Mouse (Mus musculus) heart, postnatal 0 days (tissue): ENCODE results near the gene Abcc4. TPM values are rescaled to one million over a fixed set of nuclear protein-coding genes. Genes with fewer than 3 reads are reported as not detected.

Experiments
- ATAC-seq: fragments of 200-750 bp; cut with Nextera tagmentation; 2 replicates; pipeline ENCODE4 v1.8.0; 2017; ENCODE audit warnings: low read depth, moderate number of reproducible peaks, moderate library complexity; ENCODE audit not compliant: insufficient read depth
- DNase-seq: peaks from one replicate; pipeline ENCODE4 v3.0.0-alpha.2; 2016; ENCODE audit warnings: low spot score
- H3K27ac ChIP-seq: fragments of 300-500 bp; sonication (generic); 2 replicates; pipeline ENCODE4 v1.5.1; 2014; ENCODE audit warnings: low read depth, mild to moderate bottlenecking
- H3K27me3 ChIP-seq: fragments of 300-500 bp; sonication (generic); 2 replicates; pipeline ENCODE4 v1.6.1; 2014; ENCODE audit warnings: low read length, mixed read lengths; ENCODE audit not compliant: control insufficient read depth, insufficient read depth
- H3K36me3 ChIP-seq: fragments of 300-500 bp; sonication (generic); replicated peaks from 2 replicates; pipeline ENCODE4 v1.6.1; 2014; ENCODE audit warnings: low read length, mixed read lengths; ENCODE audit not compliant: control insufficient read depth, insufficient read depth
- H3K4me1 ChIP-seq: fragments of 300-500 bp; sonication (generic); 2 replicates; pipeline ENCODE4 v1.6.1; 2014; ENCODE audit warnings: antibody characterized with exemption; ENCODE audit not compliant: control insufficient read depth, insufficient read depth
- H3K4me2 ChIP-seq: fragments of 300-500 bp; sonication (generic); 2 replicates; pipeline ENCODE4 v1.6.1; 2014; ENCODE audit warnings: low read depth, mild to moderate bottlenecking, low read length, moderate library complexity
- H3K4me3 ChIP-seq: fragments of 300-500 bp; sonication (generic); 2 replicates; pipeline ENCODE4 v1.5.1; 2014; ENCODE audit warnings: low read depth, low read length
- H3K9ac ChIP-seq: fragments of 300-500 bp; sonication (generic); replicated peaks from 2 replicates; pipeline ENCODE4 v1.6.1; 2014; ENCODE audit warnings: low read depth, low read length, mixed read lengths
- H3K9me3 ChIP-seq: fragments of 300-500 bp; sonication (generic); replicated peaks from 2 replicates; pipeline ENCODE4 v1.6.1; 2016; ENCODE audit warnings: low read length; ENCODE audit not compliant: control insufficient read depth
- CTCF ChIP-seq: IDR thresholded peaks from 2 replicates; pipeline ENCODE4 v1.5.1; 2016; ENCODE audit warnings: antibody characterized with exemption, control low read depth, low read depth
- EP300 ChIP-seq: IDR thresholded peaks from 2 replicates; pipeline ENCODE4 v1.6.1; 2016; ENCODE audit warnings: antibody characterized with exemption, low read depth
- WGBS: fragments of 180-500 bp; shearing (Covaris S2); extraction: QIAGEN DNeasy Blood & Tissue Kit; methylation state at CpG from one replicate; pipeline ENCODE4 v1.1.7; 2014; 5-methylcytosine and 5-hydroxymethylcytosine counted together
- polyA plus RNA-seq: library from polyadenylated mRNA; unstranded; fragments of >200 nt; fragmentation: Nextera tagmentation; extraction: Ambion mirVana; gene quantifications from 2 replicates; pipeline ENCODE4 v1.2.1, GENCODE M21; 2015
- total RNA-seq: library from RNA; depleted of rRNA; stranded (reverse); fragments of >200 nt; gene quantifications from 2 replicates; pipeline ENCODE4 v1.2.3, GENCODE M21; 2014; ENCODE audit warnings: low replicate concordance

Gene Abcc4
- total and polyA plus RNA-seq, 2 experiments from 2014 or later = 0.83 to 2.0 TPM

DNA sequence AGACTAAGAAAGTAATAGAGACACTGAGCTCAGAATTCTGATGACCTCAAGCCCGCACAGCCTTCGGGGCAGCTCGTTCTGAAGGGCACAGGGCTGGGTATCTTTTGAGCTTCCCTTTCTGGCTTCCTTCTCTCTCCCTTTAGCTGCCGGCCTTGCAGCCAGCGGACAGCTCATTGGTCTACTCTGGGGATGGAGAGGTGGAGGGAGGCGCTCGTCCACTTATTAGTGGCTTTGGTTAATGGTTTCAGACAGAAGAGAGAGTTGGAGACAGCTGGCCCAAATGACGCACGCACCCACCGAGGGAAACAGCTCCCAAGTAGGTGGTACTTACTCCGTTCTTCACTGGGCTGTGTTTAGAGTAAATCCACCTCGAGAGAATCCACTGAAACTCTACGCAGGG lies 214.7 kb downstream of the Abcc4 start:
- no peak for TF ChIP-seq CTCF
- no peak for TF ChIP-seq EP300
- H3K9me3 ChIP-seq = no peaks in the 10 kb centered on the region
- no peak for ATAC-seq
- H3K4me2 ChIP-seq = no peak overlapping the region
- H3K27me3 ChIP-seq = no peaks in the 10 kb centered on the region
- H3K9ac ChIP-seq = no peak overlapping the region
- no peak for DNase-seq
- WGBS = 42% methylated on average over 13 of the region's 13 CpGs
- no peak overlapping the region for H3K4me3 ChIP-seq
- no peaks in the 10 kb centered on the region for H3K4me1 ChIP-seq
- no peaks in the 10 kb centered on the region for H3K36me3 ChIP-seq
- H3K27ac ChIP-seq = no peak overlapping the region

DNA sequence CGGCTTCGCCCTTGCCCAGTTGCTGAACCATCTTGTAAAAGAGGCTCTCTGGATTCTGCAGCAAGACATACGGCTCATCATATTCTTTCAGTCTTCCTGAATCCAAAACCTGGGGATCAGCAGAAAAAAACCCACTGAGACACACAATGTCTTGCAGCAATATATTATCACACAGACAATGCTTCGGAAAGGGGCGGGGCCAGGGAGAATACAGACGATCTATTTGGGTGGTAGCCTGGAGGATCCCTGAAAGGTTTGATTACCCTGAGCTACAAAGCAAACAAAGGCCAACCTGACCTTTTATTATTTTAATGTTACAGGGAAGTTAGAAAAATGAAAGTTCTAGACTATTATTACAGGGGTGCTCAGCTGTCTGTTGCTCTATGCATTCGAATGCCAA lies 215.5 kb downstream of the Abcc4 start:
- WGBS = 80% methylated on average over 7 of the region's 7 CpGs
- Histone ChIP-seq H3K9ac (no peak overlapping the region), H3K4me3 (no peak overlapping the region), H3K4me1 (no peaks in the 10 kb centered on the region), H3K27ac (no peak overlapping the region), H3K36me3 (no peaks in the 10 kb centered on the region), H3K9me3 (no peaks in the 10 kb centered on the region), H3K27me3 (no peaks in the 10 kb centered on the region), H3K4me2 (no peak overlapping the region)
- DNase-seq (no peak), ATAC-seq (no peak)
- TF ChIP-seq EP300 (no peak), CTCF (no peak)

DNA sequence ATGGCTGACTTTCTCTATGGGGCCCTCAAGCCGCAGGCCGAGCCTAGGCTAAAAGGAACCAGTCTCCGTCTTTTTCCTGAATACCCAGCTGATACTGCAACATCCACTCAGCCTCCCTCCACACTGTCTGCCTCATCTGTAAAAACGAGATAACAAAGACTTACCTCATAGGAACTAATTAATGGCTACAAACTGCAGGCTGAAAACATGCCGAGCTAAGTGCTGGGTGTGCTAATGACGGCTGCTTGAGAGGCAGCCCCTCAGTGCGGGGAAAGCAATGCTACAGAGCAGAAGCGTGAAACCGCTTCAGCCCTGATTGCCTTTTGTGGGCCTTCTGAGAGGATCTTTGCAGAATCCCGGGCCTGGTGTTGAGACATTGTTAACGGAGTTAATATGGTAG lies 219.7 kb downstream of the Abcc4 start:
- ATAC-seq = no peak
- H3K27ac ChIP-seq = no peak overlapping the region
- H3K4me2 ChIP-seq = no peak overlapping the region
- 66% methylated on average over 11 of the region's 11 CpGs for WGBS
- no peak overlapping the region for H3K4me3 ChIP-seq
- TF ChIP-seq CTCF = no peak
- no peak for TF ChIP-seq EP300
- DNase-seq = no peak
- no peaks in the 10 kb centered on the region for H3K4me1 ChIP-seq
- no peaks in the 10 kb centered on the region for H3K27me3 ChIP-seq
- no peak overlapping the region for H3K9ac ChIP-seq
- no peaks in the 10 kb centered on the region for H3K9me3 ChIP-seq
- H3K36me3 ChIP-seq = no peaks in the 10 kb centered on the region

DNA sequence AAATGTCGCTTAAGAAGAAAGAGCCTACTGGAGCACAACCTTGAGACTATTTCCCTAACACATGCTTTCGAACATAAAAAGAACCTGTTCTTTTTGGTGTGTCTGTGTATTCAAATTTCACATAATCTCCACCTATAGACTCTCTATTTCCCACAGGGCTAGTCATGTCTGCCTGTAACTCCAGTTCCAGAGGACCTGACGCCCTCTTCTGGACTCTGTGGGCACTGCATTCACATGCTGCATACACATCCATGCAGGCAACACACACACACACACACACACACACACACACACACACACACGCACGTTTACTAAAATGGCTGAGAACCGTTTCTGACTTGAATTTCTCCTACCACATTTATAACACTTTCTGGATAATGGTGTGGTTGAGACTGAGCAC lies 220.4 kb downstream of the Abcc4 start:
- ATAC-seq (no peak), DNase-seq (no peak)
- Histone ChIP-seq H3K4me3 (no peak overlapping the region), H3K4me2 (no peak overlapping the region), H3K36me3 (no peaks in the 10 kb centered on the region), H3K4me1 (no peaks in the 10 kb centered on the region), H3K27me3 (no peaks in the 10 kb centered on the region), H3K27ac (no peak overlapping the region), H3K9ac (no peak overlapping the region), H3K9me3 (no peaks in the 10 kb centered on the region)
- 92% methylated on average over 6 of the region's 6 CpGs for WGBS
- TF ChIP-seq CTCF = no peak
- TF ChIP-seq EP300 = no peak

DNA sequence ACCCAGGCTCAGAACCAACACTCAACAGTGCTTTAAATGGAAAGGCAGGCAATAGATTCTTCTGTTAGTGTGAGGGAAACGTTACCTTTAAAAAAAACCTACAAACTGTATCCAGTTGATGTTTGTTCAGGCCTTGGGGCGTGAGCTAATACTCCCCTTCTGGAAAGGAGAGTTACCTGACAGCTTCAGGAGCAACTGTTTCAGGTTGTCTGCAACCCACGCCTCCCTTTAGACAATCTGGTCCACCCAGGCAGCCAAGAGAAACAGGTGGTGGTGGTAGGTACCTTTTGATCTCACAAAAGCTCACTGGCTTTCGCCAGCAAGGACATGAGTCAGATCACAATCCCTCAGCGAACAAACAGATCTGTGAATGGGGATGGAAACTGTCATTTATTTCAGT lies 223.7 kb downstream of the Abcc4 start:
- H3K27me3 ChIP-seq = no peaks in the 10 kb centered on the region
- H3K9me3 ChIP-seq = no peaks in the 10 kb centered on the region
- no peak overlapping the region for H3K9ac ChIP-seq
- 88% methylated on average over 5 of the region's 5 CpGs for WGBS
- no peaks in the 10 kb centered on the region for H3K4me1 ChIP-seq
- no peak for TF ChIP-seq CTCF
- TF ChIP-seq EP300 = no peak
- H3K27ac ChIP-seq = no peak overlapping the region
- no peak overlapping the region for H3K4me2 ChIP-seq
- ATAC-seq (no peak), DNase-seq (no peak)
- no peak overlapping the region for H3K4me3 ChIP-seq
- H3K36me3 ChIP-seq = no peaks in the 10 kb centered on the region

DNA sequence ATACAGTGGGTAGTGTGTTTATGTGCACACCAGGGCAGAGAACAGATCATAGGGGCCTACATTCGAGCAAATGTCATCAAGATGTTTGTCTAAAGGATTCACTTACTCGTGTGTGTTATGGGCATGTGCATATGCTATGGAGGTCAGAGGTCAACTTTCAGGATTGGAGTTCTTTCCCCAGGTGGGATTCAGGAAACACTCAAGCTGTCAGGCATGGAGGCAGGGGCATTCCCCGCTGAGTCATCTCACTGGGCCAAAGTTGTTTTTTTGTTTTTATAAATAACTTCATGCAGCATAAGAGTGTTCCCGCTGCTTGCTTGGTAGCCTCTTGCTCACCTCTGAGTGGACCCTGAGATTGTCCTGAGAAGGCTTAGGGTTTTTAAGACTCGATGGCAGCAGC lies 224.2 kb downstream of the Abcc4 start:
- H3K9ac ChIP-seq = no peak overlapping the region
- no peaks in the 10 kb centered on the region for H3K9me3 ChIP-seq
- H3K4me3 ChIP-seq = no peak overlapping the region
- no peak for TF ChIP-seq EP300
- TF ChIP-seq CTCF = no peak
- H3K4me1 ChIP-seq = no peaks in the 10 kb centered on the region
- H3K4me2 ChIP-seq = no peak overlapping the region
- ATAC-seq (no peak), DNase-seq (no peak)
- H3K27me3 ChIP-seq = no peaks in the 10 kb centered on the region
- no peak overlapping the region for H3K27ac ChIP-seq
- H3K36me3 ChIP-seq = no peaks in the 10 kb centered on the region
- WGBS = 71% methylated on average over 5 of the region's 5 CpGs
